In genomic region chr6:33297566-33297965, GRCm38 (mm10) we compare ENCODE assay signal across 15 mouse cellular contexts. TPM values are rescaled to one million over a fixed set of nuclear protein-coding genes. Genes with fewer than 3 reads are reported as not detected.
DNase-seq lines count a peak whose midpoint lies in the region; TF ChIP-seq lines count a peak whose summit lies in the region.
"Had no signal": no experiment of that assay in that cellular context is flagged by ENCODE, and none has a peak within 500 bp of the region (broad histone marks: within the 10 kb centered on the region; RNA-seq: fewer than 3 reads in every experiment).

No protein-coding gene starts in this region.

- no peak overlapping the region for H3K4me3 ChIP-seq in layer of hippocampus, adult 2 months
- H3K4me3 ChIP-seq: forebrain, embryonic 13.5 days; limb, embryonic 15.5 days; midbrain, embryonic 13.5 days had no signal

- TF ChIP-seq CTCF in layer of hippocampus, adult 2 months (conservative IDR thresholded peaks at IDR 0.05), result peak; percentile 73

- peak in 1 of 2 experiments; percentile 7 for DNase-seq in layer of hippocampus, adult 2 months (ENCODE audit: low spot score in 2 of 2)
- DNase-seq in layer of hippocampus, postnatal 25 days (ENCODE audit: extremely low spot score in 1 of 2, low spot score in 1 of 2), result no peak
- peak; percentile 9 for DNase-seq in thymus, postnatal 25 days
- DNase-seq in thymus, postnatal 0 days (ENCODE audit: low spot score), result no peak
- peak; percentile 19 for DNase-seq in c-Kit-positive CD71-positive TER-119-negative erythroid progenitor cells, embryonic 14.5 days (ENCODE audit: low read depth)
- no peak for DNase-seq in adrenal gland, postnatal 14 days
- no peak for DNase-seq in frontal cortex, postnatal 25 days (ENCODE audit: low spot score in 2 of 2)
- DNase-seq: adrenal gland, adult 8-10 months; cerebellum, adult 9-11 months; embryo, embryonic 11 days; heart, postnatal 14 days; right cerebral cortex, adult 18-20 months had no signal

- H3K27ac ChIP-seq in layer of hippocampus, adult 2 months, result no peak overlapping the region
- H3K27ac ChIP-seq: forebrain, embryonic 13.5 days; limb, embryonic 15.5 days; midbrain, embryonic 13.5 days had no signal

RNA-seq across cellular contexts. Expression of gene Exoc4, which starts 48.7 kb away (rescaled TPM):
- 10 to 100 TPM; 87.6 to 90.9 TPM for total RNA-seq in layer of hippocampus, adult 2 months (2021)
- 10 to 100 TPM; 78.0 to 87.1 TPM for total RNA-seq in layer of hippocampus, postnatal 25 days (2021)
- 22.0 and 26.9 TPM in 2 replicates for polyA plus RNA-seq in thymus, postnatal 0 days (2015; fragmentation: Nextera tagmentation; extraction: Ambion mirVana)
- 40.2 and 41.8 TPM in 2 replicates for total RNA-seq in adrenal gland, postnatal 14 days (2021)

Comparison
In these comparisons a context has a peak if more than half of its experiments do, and no peak if none do; other contexts are left out.
1. DNase-seq: peak in thymus, postnatal 25 days (single experiment) and c-Kit-positive CD71-positive TER-119-negative erythroid progenitor cells, embryonic 14.5 days (single experiment); none in layer of hippocampus, postnatal 25 days (0 of 2), thymus, postnatal 0 days (single experiment), adrenal gland, postnatal 14 days (single experiment) and frontal cortex, postnatal 25 days (0 of 2).